Mouse (Mus musculus) limb, embryonic 14.5 days (tissue): ENCODE measurements at regions not wholly inside any gene's neighbourhood (a gene's known extent, or its start where the extent isn't known, plus 50 kb on each side); places are given as distances from the start of the nearest gene placed in this dataset.

ENCODE experiments used
- ATAC-seq: fragments of 200-750 bp; cut with Nextera tagmentation; 2 replicates; pipeline ENCODE4 v1.8.0; 2017; ENCODE audit warnings: low read depth, moderate number of reproducible peaks, moderate TSS enrichment; ENCODE audit not compliant: low FRiP score
- DNase-seq: peaks from one replicate; pipeline ENCODE4 v3.0.0-alpha.2; 2015; ENCODE audit warnings: low spot score
- H3K27ac ChIP-seq: fragments of 300-500 bp; sonication (generic); replicated peaks from 2 replicates; pipeline ENCODE4 v1.5.1; 2014; ENCODE audit warnings: low read depth, mild to moderate bottlenecking, low read length, moderate library complexity, mixed read lengths
- H3K27me3 ChIP-seq: fragments of 300-500 bp; sonication (generic); 2 replicates; pipeline ENCODE4 v1.6.1; 2014; ENCODE audit warnings: low read length, mixed read lengths; ENCODE audit not compliant: control insufficient read depth, insufficient read depth
- H3K36me3 ChIP-seq: fragments of 300-500 bp; sonication (generic); 2 replicates; pipeline ENCODE4 v1.6.1; 2014; ENCODE audit warnings: mild to moderate bottlenecking, low read length, moderate library complexity, mixed read lengths; ENCODE audit not compliant: control insufficient read depth, insufficient read depth
- H3K4me1 ChIP-seq: fragments of 300-500 bp; sonication (generic); 2 replicates; pipeline ENCODE4 v1.6.1; 2014; ENCODE audit warnings: antibody characterized with exemption, low read length, mixed read lengths; ENCODE audit not compliant: control insufficient read depth, insufficient read depth
- H3K4me2 ChIP-seq: fragments of 300-500 bp; sonication (generic); replicated peaks from 2 replicates; pipeline ENCODE4 v1.6.1; 2014; ENCODE audit warnings: low read depth, mild to moderate bottlenecking, low read length, moderate library complexity; ENCODE audit not compliant: severe bottlenecking
- H3K4me3 ChIP-seq: fragments of 300-500 bp; sonication (generic); replicated peaks from 2 replicates; pipeline ENCODE4 v1.5.1; 2014; ENCODE audit warnings: low read length
- H3K9ac ChIP-seq: fragments of 300-500 bp; sonication (generic); 2 replicates; pipeline ENCODE4 v1.6.1; 2014; ENCODE audit warnings: mild to moderate bottlenecking, low read depth, low read length, moderate library complexity; ENCODE audit not compliant: severe bottlenecking
- H3K9me3 ChIP-seq: fragments of 300-500 bp; sonication (generic); 2 replicates; pipeline ENCODE4 v1.6.1; 2016; ENCODE audit warnings: low read length; ENCODE audit not compliant: control insufficient read depth
- POLR2A ChIP-seq: fragments of 200-500 bp; IDR thresholded peaks from 2 replicates; pipeline ENCODE4 v1.8.0; 2012; ENCODE audit warnings: inconsistent platforms, mild to moderate bottlenecking, moderate library complexity, borderline replicate concordance; ENCODE audit not compliant: insufficient read depth, insufficient read length; ENCODE audit errors: extremely low read depth
- WGBS: fragments of 180-500 bp; shearing (Covaris S2); extraction: QIAGEN DNeasy Blood & Tissue Kit; methylation state at CpG from one replicate; pipeline ENCODE4 v1.1.7; 2014; 5-methylcytosine and 5-hydroxymethylcytosine counted together

GRCm38 (mm10) chr14:25137312-25137711, 321.7 kb upstream of the Zmiz1 start:
- Histone ChIP-seq H3K4me3 (no peak overlapping the region), H3K9me3 (no peaks in the 10 kb centered on the region), H3K4me2 (no peak overlapping the region), H3K27ac (no peak overlapping the region), H3K4me1 (peaks cover 31% of the 10 kb centered on the region), H3K9ac (no peak overlapping the region), H3K27me3 (no peaks in the 10 kb centered on the region), H3K36me3 (no peaks in the 10 kb centered on the region)
- TF ChIP-seq POLR2A = no peak
- ATAC-seq = no peak
- no peak for DNase-seq
- 77% methylated on average over 8 of the region's 8 CpGs for WGBS

- Histone ChIP-seq H3K9me3 (no peaks in the 10 kb centered on the region), H3K4me2 (no peak overlapping the region), H3K4me3 (no peak overlapping the region), H3K36me3 (no peaks in the 10 kb centered on the region), H3K27me3 (no peaks in the 10 kb centered on the region), H3K27ac (no peak overlapping the region), H3K9ac (no peak overlapping the region), H3K4me1 (peaks cover 36% of the 10 kb centered on the region)
- DNase-seq (no peak), ATAC-seq (no peak)
- TF ChIP-seq POLR2A = no peak
- 60% methylated on average over 3 of the region's 3 CpGs for WGBS
Observed at GRCm38 (mm10) chr14:25138485-25138884, 320.5 kb upstream of the Zmiz1 start.

GRCm38 (mm10) chr14:25141933-25142332, 317.1 kb upstream of the Zmiz1 start:
- ATAC-seq (peak; percentile 91), DNase-seq (peak; percentile 91)
- no peaks in the 10 kb centered on the region for H3K9me3 ChIP-seq
- 8% methylated on average over 9 of the region's 9 CpGs for WGBS
- H3K4me1 ChIP-seq = peaks cover 36% of the 10 kb centered on the region
- H3K9ac ChIP-seq = no peak overlapping the region
- H3K27me3 ChIP-seq = no peaks in the 10 kb centered on the region
- H3K36me3 ChIP-seq = no peaks in the 10 kb centered on the region
- peak overlapping the region; percentile 67 for H3K27ac ChIP-seq
- no peak for TF ChIP-seq POLR2A
- no peak overlapping the region for H3K4me3 ChIP-seq
- peak overlapping the region; percentile 6; the same call in 1 of the 2 replicates for H3K4me2 ChIP-seq

GRCm38 (mm10) chr14:25143051-25143450, 315.9 kb upstream of the Zmiz1 start:
- TF ChIP-seq POLR2A = no peak
- Histone ChIP-seq H3K9me3 (no peaks in the 10 kb centered on the region), H3K4me2 (no peak overlapping the region), H3K27me3 (no peaks in the 10 kb centered on the region), H3K9ac (no peak overlapping the region), H3K4me1 (peaks cover 34% of the 10 kb centered on the region), H3K4me3 (no peak overlapping the region), H3K27ac (0 out of 2 replicates have a peak overlapping the region, but pooled peaks have one; percentile 67), H3K36me3 (no peaks in the 10 kb centered on the region)
- WGBS = 86% methylated on average over 4 of the region's 4 CpGs
- ATAC-seq = no peak
- no peak for DNase-seq

- H3K27me3 ChIP-seq = no peaks in the 10 kb centered on the region
- H3K4me1 ChIP-seq = peaks cover 2% of the 10 kb centered on the region
- WGBS = 82% methylated on average over 2 of the region's 2 CpGs
- no peak overlapping the region for H3K27ac ChIP-seq
- H3K36me3 ChIP-seq = no peaks in the 10 kb centered on the region
- ATAC-seq (no peak), DNase-seq (no peak)
- TF ChIP-seq POLR2A = no peak
- H3K9me3 ChIP-seq = no peaks in the 10 kb centered on the region
- no peak overlapping the region for H3K9ac ChIP-seq
- H3K4me3 ChIP-seq = no peak overlapping the region
- H3K4me2 ChIP-seq = no peak overlapping the region
Observed at GRCm38 (mm10) chr14:25147731-25148130, 311.3 kb upstream of the Zmiz1 start.

GRCm38 (mm10) chr14:25150968-25151367, 308.0 kb upstream of the Zmiz1 start:
- no peaks in the 10 kb centered on the region for H3K4me1 ChIP-seq
- DNase-seq = no peak
- WGBS = 96% methylated on average over 1 of the region's 1 CpGs

More at GRCm38 (mm10) chr14:25150968-25151367, 308.0 kb upstream of the Zmiz1 start:
- H3K9me3 ChIP-seq = no peaks in the 10 kb centered on the region
- no peak overlapping the region for H3K27ac ChIP-seq
- no peak for TF ChIP-seq POLR2A
- no peak for ATAC-seq
- H3K36me3 ChIP-seq = no peaks in the 10 kb centered on the region
- H3K4me3 ChIP-seq = no peak overlapping the region
- H3K4me2 ChIP-seq = no peak overlapping the region
- H3K27me3 ChIP-seq = no peaks in the 10 kb centered on the region
- H3K9ac ChIP-seq = no peak overlapping the region
